8 mouse cellular contexts compared by ENCODE assay signal in genomic region chr9:101265546-101265945, GRCm38 (mm10). TPM values are rescaled to one million over a fixed set of nuclear protein-coding genes. Genes with fewer than 3 reads are reported as not detected.
DNase-seq lines count a peak whose midpoint lies in the region; ATAC-seq and TF ChIP-seq lines count a peak whose summit lies in the region.

No protein-coding gene starts in this region.

- no peaks in the 10 kb centered on the region for H3K27me3 ChIP-seq in forebrain, embryonic 15.5 days
- H3K27me3 ChIP-seq in forebrain, embryonic 10.5 days (ENCODE audit: poor library complexity, severe bottlenecking), result no peaks in the 10 kb centered on the region
- H3K27me3 ChIP-seq in hindbrain, embryonic 15.5 days, result no peaks in the 10 kb centered on the region
- H3K27me3 ChIP-seq in midbrain, embryonic 14.5 days (ENCODE audit: control insufficient read depth, insufficient read depth, low read length), result no peaks in the 10 kb centered on the region
- H3K27me3 ChIP-seq in heart, adult 2 months (ENCODE audit: control insufficient read depth, insufficient read depth, low read length), result no peaks in the 10 kb centered on the region

- TF ChIP-seq CTCF in heart, adult 2 months (IDR thresholded peaks at IDR 0.05), result no peak

- TF ChIP-seq EP300 in heart, adult 2 months (IDR thresholded peaks at IDR 0.05; ENCODE audit: insufficient read depth, low read depth, low read length), result no peak

- no peaks in the 10 kb centered on the region for H3K79me2 ChIP-seq in heart, adult 2 months (replicated peaks; ENCODE audit: control insufficient read depth, insufficient read depth, low read length)

- peaks cover 14% of the 10 kb centered on the region for H3K4me1 ChIP-seq in forebrain, embryonic 15.5 days
- H3K4me1 ChIP-seq in forebrain, embryonic 10.5 days, result peaks cover 19% of the 10 kb centered on the region
- H3K4me1 ChIP-seq in hindbrain, embryonic 15.5 days (replicated peaks), result peaks cover 21% of the 10 kb centered on the region; the same call in 1 of the 2 replicates
- H3K4me1 ChIP-seq in midbrain, embryonic 14.5 days (ENCODE audit: control insufficient read depth, insufficient read depth, low read length), result peaks cover 15% of the 10 kb centered on the region; the same call in 1 of the 2 replicates
- H3K4me1 ChIP-seq in heart, adult 2 months (ENCODE audit: control insufficient read depth, insufficient read depth, low read length), result peaks cover 2% of the 10 kb centered on the region; the same call in 1 of the 2 replicates

- H3K9me3 ChIP-seq in forebrain, embryonic 15.5 days, result no peaks in the 10 kb centered on the region
- H3K9me3 ChIP-seq in forebrain, embryonic 10.5 days, result no peaks in the 10 kb centered on the region
- no peaks in the 10 kb centered on the region for H3K9me3 ChIP-seq in hindbrain, embryonic 15.5 days
- no peaks in the 10 kb centered on the region for H3K9me3 ChIP-seq in midbrain, embryonic 14.5 days (ENCODE audit: control insufficient read depth, low read length)

- no peak overlapping the region for H3K9ac ChIP-seq in forebrain, embryonic 15.5 days (replicated peaks)
- H3K9ac ChIP-seq in hindbrain, embryonic 15.5 days, result no peak overlapping the region
- H3K9ac ChIP-seq in midbrain, embryonic 14.5 days (replicated peaks; ENCODE audit: low read length), result 0 out of 2 replicates have a peak overlapping the region, but pooled peaks have one; percentile 2
- no peak overlapping the region for H3K9ac ChIP-seq in heart, adult 2 months (ENCODE audit: low read depth, low read length)

- H3K36me3 ChIP-seq in forebrain, embryonic 15.5 days, result no peaks in the 10 kb centered on the region
- H3K36me3 ChIP-seq in forebrain, embryonic 10.5 days (replicated peaks), result no peaks in the 10 kb centered on the region
- no peaks in the 10 kb centered on the region for H3K36me3 ChIP-seq in hindbrain, embryonic 15.5 days
- H3K36me3 ChIP-seq in midbrain, embryonic 14.5 days (ENCODE audit: control insufficient read depth, insufficient read depth, low read length), result no peaks in the 10 kb centered on the region
- H3K36me3 ChIP-seq in heart, adult 2 months (ENCODE audit: control insufficient read depth, insufficient read depth, low read length), result no peaks in the 10 kb centered on the region; the same call in 1 of the 2 replicates

- no peak for DNase-seq in forebrain, embryonic 10.5 days (ENCODE audit: extremely low spot score, low spot score)
- peak; percentile 67 for DNase-seq in adrenal gland, adult 2 months
- DNase-seq in midbrain, embryonic 14.5 days, result peak; percentile 87
- DNase-seq in heart, adult 2 months, result no peak
- no peak for DNase-seq in thymus, adult 18-20 months
- DNase-seq in cerebellum, adult 11 months, result no peak

- peak overlapping the region; percentile 17; the same call in 1 of the 2 replicates for H3K4me2 ChIP-seq in forebrain, embryonic 15.5 days (replicated peaks)
- peak overlapping the region; percentile 20 for H3K4me2 ChIP-seq in hindbrain, embryonic 15.5 days
- peak overlapping the region; percentile 30; the same call in 1 of the 2 replicates for H3K4me2 ChIP-seq in midbrain, embryonic 14.5 days (ENCODE audit: low read length)

- H3K4me3 ChIP-seq in forebrain, embryonic 15.5 days, result no peak overlapping the region
- no peak overlapping the region for H3K4me3 ChIP-seq in forebrain, embryonic 10.5 days
- no peak overlapping the region for H3K4me3 ChIP-seq in hindbrain, embryonic 15.5 days
- H3K4me3 ChIP-seq in midbrain, embryonic 14.5 days (replicated peaks; ENCODE audit: low read depth, low read length), result no peak overlapping the region
- H3K4me3 ChIP-seq in heart, adult 2 months, result no peak overlapping the region

- 38% methylated on average over 6 of the region's 6 CpGs for WGBS in forebrain, embryonic 15.5 days
- 66% methylated on average over 6 of the region's 6 CpGs for whole genome bisulfite sequencing in forebrain, embryonic 10.5 days
- WGBS in hindbrain, embryonic 15.5 days, result 37% methylated on average over 6 of the region's 6 CpGs
- 27% methylated on average over 6 of the region's 6 CpGs for WGBS in midbrain, embryonic 14.5 days
- 60% methylated on average over 6 of the region's 6 CpGs for WGBS in heart, adult 2 months

- intact Hi-C loops in heart, adult 2 months (cut with DNase I), result no loop called here

- TF ChIP-seq POLR2A in heart, adult 2 months (IDR thresholded peaks at IDR 0.05; ENCODE audit: insufficient read depth, low read depth, low read length), result no peak

- peak; percentile 72 for ATAC-seq in forebrain, embryonic 15.5 days (replicated peaks)
- peak; percentile 77 for ATAC-seq in hindbrain, embryonic 15.5 days (ENCODE audit: low FRiP score, low read depth)
- ATAC-seq in midbrain, embryonic 14.5 days (ENCODE audit: low FRiP score, low TSS enrichment), result peak; percentile 79

- H3K27ac ChIP-seq in forebrain, embryonic 15.5 days (replicated peaks), result peak overlapping the region; percentile 41; the same call in 1 of the 2 replicates
- no peak overlapping the region for H3K27ac ChIP-seq in forebrain, embryonic 10.5 days
- H3K27ac ChIP-seq in hindbrain, embryonic 15.5 days (replicated peaks), result peak overlapping the region; percentile 63
- peak overlapping the region; percentile 84 for H3K27ac ChIP-seq in midbrain, embryonic 14.5 days (replicated peaks; ENCODE audit: low read depth, low read length)
- H3K27ac ChIP-seq in heart, adult 2 months, result no peak overlapping the region

RNA-seq across cellular contexts. Expression of gene Ppp2r3a, which starts 14.0 kb away (rescaled TPM):
- 20.8 and 21.8 TPM in 2 replicates for polyA plus RNA-seq in forebrain, embryonic 15.5 days (2015; fragmentation: Nextera tagmentation; extraction: Ambion mirVana)
- 7.4 and 8.7 TPM in 2 replicates for polyA plus RNA-seq in forebrain, embryonic 10.5 days (2016; fragmentation: Nextera tagmentation; extraction: Ambion mirVana)
- total RNA-seq in adrenal gland, adult 2 months (2021), result 10 to 100 TPM; 21.5 to 22.2 TPM
- 1.1 and 1.7 TPM in 2 replicates for polyA plus RNA-seq in adrenal gland, adult 2 months (2012; rRNA removed)
- 22.6 and 23.3 TPM in 2 replicates for polyA plus RNA-seq in hindbrain, embryonic 15.5 days (2015; fragmentation: Nextera tagmentation; extraction: Ambion mirVana)
- 32.4 and 40.0 TPM in 2 replicates for polyA plus RNA-seq in midbrain, embryonic 14.5 days (2014; fragmentation: Nextera tagmentation; extraction: Ambion mirVana)
- total RNA-seq in heart, adult 2 months (2021), result 100 to 1,000 TPM; 179 to 215 TPM
- 51.7 and 114 TPM in 2 replicates for polyA plus RNA-seq in heart, adult 2 months (2012; rRNA removed)

Comparison
In these comparisons a context has a peak if more than half of its experiments do, and no peak if none do; other contexts are left out.
1. H3K27ac ChIP-seq: peak in forebrain, embryonic 15.5 days (single experiment), hindbrain, embryonic 15.5 days (single experiment) and midbrain, embryonic 14.5 days (single experiment); none in forebrain, embryonic 10.5 days (single experiment) and heart, adult 2 months (single experiment).
2. DNase-seq: peak in adrenal gland, adult 2 months (single experiment) and midbrain, embryonic 14.5 days (single experiment); none in forebrain, embryonic 10.5 days (single experiment), heart, adult 2 months (0 of 2), thymus, adult 18-20 months (0 of 2) and cerebellum, adult 11 months (single experiment).
3. Peak in every context shown above with its lines, with median percentiles within 50 percentile points of each other: ATAC-seq and H3K4me2 ChIP-seq.